Mouse (Mus musculus) ES-E14 (cell line): Measurements from ENCODE around the gene Cdh13.

ENCODE experiments used
- CHD2 ChIP-seq: IDR thresholded peaks from 2 replicates; pipeline ENCODE4 v1.6.1; 2014; ENCODE audit warnings: mild to moderate bottlenecking, low read depth, low read length, inconsistent platforms
- HCFC1 ChIP-seq: IDR thresholded peaks from 2 replicates; pipeline ENCODE4 v1.6.1; 2012; ENCODE audit warnings: low read length, inconsistent platforms, borderline replicate concordance; ENCODE audit not compliant: insufficient read depth
- MAFK ChIP-seq: IDR thresholded peaks from 2 replicates; pipeline ENCODE4 v1.6.1; 2014; ENCODE audit warnings: mild to moderate bottlenecking, low read depth, low read length, inconsistent platforms; ENCODE audit not compliant: insufficient read depth
- ZC3H11A ChIP-seq: IDR thresholded peaks from 2 replicates; pipeline ENCODE4 v1.6.1; 2012; ENCODE audit warnings: low read depth, mild to moderate bottlenecking, inconsistent platforms, low read length, borderline replicate concordance
- ZNF384 ChIP-seq: IDR thresholded peaks from 2 replicates; pipeline ENCODE4 v1.6.1; 2012; ENCODE audit warnings: low read depth, low read length, inconsistent platforms

- TF ChIP-seq CHD2 (no peak), ZNF384 (no peak), ZC3H11A (no peak), HCFC1 (no peak), MAFK (no peak)
Measured at GRCm38 (mm10) chr8:118749786-118750185, 466.3 kb downstream of the Cdh13 start.
